Mouse (Mus musculus) heart, embryonic 15.5 days (tissue): Measurements from ENCODE around the gene Ccdc85c. TPM values are rescaled to one million over a fixed set of nuclear protein-coding genes. Genes with fewer than 3 reads are reported as not detected.

ENCODE experiments used
- ATAC-seq: fragments of 200-750 bp; cut with Nextera tagmentation; replicated peaks from 2 replicates; pipeline ENCODE4 v1.8.0; 2017; ENCODE audit warnings: low read depth, moderate TSS enrichment; ENCODE audit not compliant: insufficient number of reproducible peaks, insufficient read depth, low FRiP score
- H3K27ac ChIP-seq: fragments of 300-500 bp; sonication (generic); 2 replicates; pipeline ENCODE4 v1.5.1; 2015; ENCODE audit warnings: mild to moderate bottlenecking, inconsistent platforms
- H3K27me3 ChIP-seq: fragments of 300-500 bp; sonication (generic); 2 replicates; pipeline ENCODE4 v1.6.1; 2015; ENCODE audit warnings: inconsistent platforms
- H3K36me3 ChIP-seq: fragments of 300-500 bp; sonication (generic); 2 replicates; pipeline ENCODE4 v1.6.1; 2015; ENCODE audit warnings: mild to moderate bottlenecking, inconsistent platforms
- H3K4me1 ChIP-seq: fragments of 300-500 bp; sonication (generic); replicated peaks from 2 replicates; pipeline ENCODE4 v1.6.1; 2015; ENCODE audit warnings: inconsistent platforms
- H3K4me2 ChIP-seq: fragments of 300-500 bp; sonication (generic); 2 replicates; pipeline ENCODE4 v1.6.1; 2015; ENCODE audit warnings: inconsistent platforms, mild to moderate bottlenecking, moderate library complexity
- H3K4me3 ChIP-seq: fragments of 300-500 bp; sonication (generic); 2 replicates; pipeline ENCODE4 v1.5.1; 2015; ENCODE audit warnings: mild to moderate bottlenecking, inconsistent platforms
- H3K9ac ChIP-seq: fragments of 300-500 bp; sonication (generic); 2 replicates; pipeline ENCODE4 v1.6.1; 2015; ENCODE audit warnings: mild to moderate bottlenecking, inconsistent platforms
- H3K9me3 ChIP-seq: fragments of 300-500 bp; sonication (generic); replicated peaks from 2 replicates; pipeline ENCODE4 v1.6.1; 2016; ENCODE audit warnings: inconsistent platforms
- WGBS: fragments of 180-500 bp; shearing (Covaris S2); methylation state at CpG from one replicate; pipeline ENCODE4 v1.1.7; 2015; ENCODE audit warnings: mixed read lengths; 5-methylcytosine and 5-hydroxymethylcytosine counted together
- polyA plus RNA-seq: library from polyadenylated mRNA; unstranded; fragments of >200 nt; fragmentation: Nextera tagmentation; extraction: Ambion mirVana; gene quantifications from 2 replicates; pipeline ENCODE4 v1.2.1, GENCODE M21; 2015

Gene Ccdc85c
- polyA plus RNA-seq, 1 experiment from 2014 or later: 5.7 TPM

DNA sequence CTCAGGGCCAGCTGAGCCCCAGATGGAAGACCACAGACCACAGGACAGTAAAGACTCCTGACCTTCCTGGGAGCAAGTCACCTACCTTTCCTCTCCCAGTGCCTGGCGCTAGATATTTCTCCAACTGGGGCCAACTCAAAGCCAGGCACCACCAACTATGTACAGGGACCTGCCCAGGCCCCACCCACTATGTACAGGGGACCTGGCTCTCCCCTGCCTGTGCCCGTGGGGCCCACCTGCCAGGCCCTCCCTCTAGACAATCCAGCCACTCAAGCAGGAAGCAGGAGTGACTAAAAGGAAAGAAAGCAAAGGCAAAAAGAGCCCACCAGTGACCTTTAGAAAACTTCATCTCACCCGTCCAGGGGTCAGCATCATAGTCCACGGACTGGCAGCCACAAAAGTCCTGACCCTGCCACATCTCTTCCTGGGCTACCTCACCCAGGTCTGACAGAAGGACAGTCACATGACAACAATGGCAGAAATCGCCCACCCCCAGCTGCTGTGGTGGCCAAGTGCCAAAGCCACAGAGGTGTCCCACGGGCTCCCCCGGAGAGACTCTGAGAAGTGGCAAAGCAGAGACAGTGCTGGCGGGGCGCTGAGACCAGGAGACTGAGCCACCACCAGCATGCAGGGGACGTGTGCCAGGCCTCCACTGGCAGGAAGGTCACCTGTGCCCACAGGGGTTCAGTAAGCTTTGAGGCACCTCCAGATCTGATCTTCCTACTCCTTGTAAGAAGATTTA, 28.3 kb downstream of the Ccdc85c start:
- ATAC-seq: no peak
- no peak overlapping the region for H3K4me2 ChIP-seq

DNA sequence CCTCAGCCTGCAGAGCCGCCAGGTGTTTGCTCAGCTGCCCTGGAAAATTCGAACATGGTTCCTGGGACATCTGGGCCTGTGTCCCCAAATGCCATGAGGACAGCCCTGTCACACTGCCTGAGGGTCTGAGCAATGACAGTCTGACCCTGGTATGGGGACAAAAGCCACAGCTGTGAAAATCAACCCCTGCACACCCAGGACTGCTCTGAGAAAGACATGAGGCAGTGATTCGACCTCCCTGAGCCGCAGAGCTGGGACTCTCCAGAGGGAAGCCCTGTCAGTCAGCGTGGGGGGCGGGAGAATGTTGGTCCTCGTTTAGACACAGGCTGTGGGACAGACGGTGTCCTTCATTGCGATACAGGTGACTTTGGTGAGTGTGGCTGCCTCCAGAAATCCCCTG, 29.6 kb downstream of the Ccdc85c start:
- Histone ChIP-seq H3K4me3 (no peak overlapping the region), H3K27me3 (no peaks in the 10 kb centered on the region), H3K9ac (peak overlapping the region; percentile 3; the same call in 1 of the 2 replicates), H3K27ac (peak overlapping the region; percentile 92), H3K36me3 (no peaks in the 10 kb centered on the region), H3K4me2 (peak overlapping the region; percentile 45), H3K4me1 (peaks cover 97% of the 10 kb centered on the region), H3K9me3 (no peaks in the 10 kb centered on the region)
- 29% methylated on average over 9 of the region's 9 CpGs for WGBS
- ATAC-seq: no peak

More for the DNA sequence above, 28.3 kb downstream of the Ccdc85c start:
- Histone ChIP-seq H3K27me3 (no peaks in the 10 kb centered on the region), H3K9me3 (no peaks in the 10 kb centered on the region), H3K36me3 (no peaks in the 10 kb centered on the region), H3K4me3 (no peak overlapping the region), H3K9ac (no peak overlapping the region), H3K4me1 (peaks cover 94% of the 10 kb centered on the region), H3K27ac (peak overlapping the region; percentile 47)
- WGBS: 69% methylated on average over 10 of the region's 10 CpGs

DNA sequence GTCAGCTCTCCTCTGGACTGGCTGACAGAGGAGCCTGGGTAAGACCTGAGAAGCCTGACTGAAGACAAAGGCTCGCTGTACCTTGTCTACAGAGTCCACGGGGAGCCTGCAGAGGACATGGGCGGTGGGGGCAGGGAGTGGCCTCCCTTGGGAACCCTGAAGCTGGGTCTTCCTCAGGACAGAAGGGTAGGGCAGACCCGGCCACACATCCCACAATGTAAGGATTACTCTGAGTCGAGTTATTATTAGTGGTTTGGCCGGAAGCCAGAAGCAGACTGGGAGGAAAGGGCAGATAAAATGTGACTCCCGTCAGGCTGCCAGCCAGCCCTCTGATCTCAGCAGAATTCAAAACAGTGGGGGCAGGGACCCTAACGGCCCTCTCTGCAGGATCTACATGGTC, 30.4 kb downstream of the Ccdc85c start:
- Histone ChIP-seq H3K36me3 (no peaks in the 10 kb centered on the region), H3K4me1 (peaks cover 97% of the 10 kb centered on the region), H3K9ac (peak overlapping the region; percentile 22; the same call in 1 of the 2 replicates), H3K9me3 (no peaks in the 10 kb centered on the region), H3K4me3 (no peak overlapping the region; the same call in 1 of the 2 replicates), H3K27me3 (no peaks in the 10 kb centered on the region), H3K27ac (peak overlapping the region; percentile 92), H3K4me2 (peak overlapping the region; percentile 45)
- WGBS: 2% methylated on average over 8 of the region's 8 CpGs
- ATAC-seq: peak; percentile 68

DNA sequence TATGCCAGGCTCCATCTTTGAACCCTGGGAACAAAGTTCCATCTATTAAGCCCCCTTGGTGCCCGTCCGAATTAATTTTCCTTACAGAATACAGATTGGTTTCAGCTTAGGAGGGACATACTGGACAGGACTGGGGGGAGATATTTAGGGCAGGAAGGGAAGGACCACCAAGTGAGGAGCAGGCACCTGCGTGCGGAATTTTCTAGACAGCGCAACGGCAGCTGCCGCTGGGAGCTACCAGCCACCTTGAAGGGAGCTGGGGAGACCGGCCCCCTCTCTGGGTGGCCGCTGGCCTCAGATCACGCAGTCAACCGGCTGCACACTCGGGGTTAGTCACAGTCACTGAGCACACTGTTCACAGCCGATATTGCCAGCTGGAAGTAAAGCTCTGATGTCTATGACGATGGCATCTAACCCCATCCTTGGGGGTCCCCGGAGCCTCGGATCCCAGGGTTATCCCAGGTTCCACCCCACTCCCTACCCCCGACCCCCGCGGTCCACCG, 32.9 kb downstream of the Ccdc85c start:
- WGBS: 89% methylated on average over 20 of the region's 20 CpGs

DNA sequence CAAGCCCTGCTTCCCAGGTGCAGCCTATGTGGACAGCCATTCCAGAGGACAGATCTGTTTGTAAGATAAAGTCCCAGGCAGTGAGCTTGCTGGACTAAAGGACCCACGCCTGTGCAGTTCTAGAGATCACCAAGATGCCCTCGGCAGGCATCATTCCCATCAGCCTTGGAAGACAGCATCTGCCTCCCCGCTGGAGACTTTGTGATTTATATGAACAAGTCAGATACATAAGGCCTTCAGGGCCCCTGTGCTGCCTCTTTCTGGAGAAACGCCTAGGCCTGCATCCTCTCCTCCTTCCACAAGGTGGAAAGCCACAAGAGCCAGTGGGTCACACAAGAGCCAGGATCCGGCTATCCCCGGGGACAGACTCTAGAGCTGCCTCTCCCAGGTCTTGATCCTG, 33.6 kb downstream of the Ccdc85c start:
- no peaks in the 10 kb centered on the region for H3K9me3 ChIP-seq
- H3K4me2 ChIP-seq: no peak overlapping the region
- no peak overlapping the region for H3K9ac ChIP-seq
- H3K4me3 ChIP-seq: no peak overlapping the region
- peaks cover 98% of the 10 kb centered on the region for H3K4me1 ChIP-seq
- ATAC-seq: no peak
- 67% methylated on average over 6 of the region's 6 CpGs for WGBS
- H3K27ac ChIP-seq: no peak overlapping the region
- H3K27me3 ChIP-seq: no peaks in the 10 kb centered on the region
- no peaks in the 10 kb centered on the region for H3K36me3 ChIP-seq

More for the DNA sequence above, 32.9 kb downstream of the Ccdc85c start:
- Histone ChIP-seq H3K36me3 (no peaks in the 10 kb centered on the region), H3K4me2 (no peak overlapping the region), H3K4me1 (peaks cover 98% of the 10 kb centered on the region), H3K4me3 (no peak overlapping the region), H3K27me3 (no peaks in the 10 kb centered on the region), H3K9me3 (no peaks in the 10 kb centered on the region), H3K27ac (no peak overlapping the region), H3K9ac (no peak overlapping the region)
- ATAC-seq: no peak

DNA sequence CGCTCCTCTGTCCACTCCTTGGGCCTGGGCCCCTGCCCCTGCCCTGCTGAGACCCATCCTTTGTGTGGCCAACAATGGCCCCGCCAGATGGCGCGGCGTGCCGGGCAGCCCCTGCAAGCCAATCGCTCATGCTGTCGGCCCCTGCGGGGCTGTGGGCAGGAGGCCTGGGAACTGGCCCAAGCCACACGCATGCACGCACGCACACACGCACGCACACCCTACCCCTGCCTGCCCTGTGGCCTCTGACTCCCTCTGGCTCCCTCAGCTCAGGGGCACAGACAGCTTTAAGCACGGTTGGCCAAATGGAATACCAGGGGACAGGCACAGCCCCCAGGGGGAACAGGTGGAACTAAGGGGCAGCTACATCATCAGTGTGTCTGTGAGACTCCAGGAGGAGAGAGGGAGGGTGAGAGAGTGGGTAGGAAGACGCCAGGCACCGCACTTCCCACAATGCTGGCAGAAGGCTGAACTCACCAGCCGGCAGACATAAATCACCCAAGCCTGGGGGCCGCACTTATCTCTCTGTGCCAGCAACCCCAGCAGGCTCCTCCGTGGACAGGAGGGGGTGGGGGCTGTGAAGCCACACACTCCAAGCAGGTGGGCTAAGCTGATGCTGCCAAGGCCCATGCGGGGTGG, 34.2 kb downstream of the Ccdc85c start:
- peaks cover 98% of the 10 kb centered on the region for H3K4me1 ChIP-seq
- no peak overlapping the region for H3K4me2 ChIP-seq
- no peak overlapping the region for H3K4me3 ChIP-seq
- H3K9ac ChIP-seq: no peak overlapping the region
- ATAC-seq: no peak
- no peaks in the 10 kb centered on the region for H3K36me3 ChIP-seq
- no peaks in the 10 kb centered on the region for H3K27me3 ChIP-seq
- WGBS: 48% methylated on average over 21 of the region's 21 CpGs
- H3K27ac ChIP-seq: no peak overlapping the region
- no peaks in the 10 kb centered on the region for H3K9me3 ChIP-seq

DNA sequence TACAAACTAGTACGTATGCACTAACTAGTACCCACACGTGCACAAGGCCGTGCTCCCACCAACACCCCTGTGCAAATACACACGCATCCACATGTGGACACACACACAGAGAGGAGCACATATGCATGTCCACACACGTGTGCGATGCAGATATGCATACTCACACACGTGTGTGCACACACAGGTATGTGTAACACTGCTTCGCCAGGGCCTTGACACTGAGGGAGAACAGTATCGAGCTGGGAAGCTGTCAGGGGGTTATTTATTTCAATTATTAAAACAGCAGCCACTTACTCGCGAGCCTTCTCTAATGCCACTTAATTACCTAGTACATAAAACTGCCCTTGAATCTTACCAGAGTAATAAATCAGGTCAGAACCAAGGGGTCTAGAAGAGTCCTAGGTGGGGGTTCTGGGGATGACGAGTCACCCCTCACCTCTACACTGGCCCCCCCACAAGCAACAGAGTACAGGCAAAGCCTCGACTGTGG, 34.8 kb downstream of the Ccdc85c start:
- Histone ChIP-seq H3K4me1 (peaks cover 97% of the 10 kb centered on the region), H3K9ac (no peak overlapping the region)
- no peak for ATAC-seq

DNA sequence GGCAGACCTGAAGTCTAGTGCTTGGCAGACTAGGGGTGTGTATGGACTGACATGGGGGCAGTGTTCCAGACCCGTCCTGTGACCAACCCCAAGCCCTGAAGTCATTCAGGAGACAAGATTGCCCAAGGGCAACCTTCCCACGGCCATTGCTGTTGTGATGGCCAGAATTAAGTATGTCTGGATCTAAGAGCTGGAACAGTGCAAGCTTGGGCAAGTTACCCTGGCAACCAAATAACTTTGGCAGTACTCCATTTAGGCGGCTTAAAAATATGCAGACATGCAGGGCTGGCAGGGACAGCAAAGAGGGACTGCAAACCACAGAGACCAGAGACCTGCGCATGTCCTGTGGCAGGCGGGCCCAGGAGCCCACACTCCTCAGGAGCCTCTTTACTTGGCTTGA, 35.8 kb downstream of the Ccdc85c start:
- H3K9me3 ChIP-seq: no peaks in the 10 kb centered on the region
- peaks cover 95% of the 10 kb centered on the region for H3K4me1 ChIP-seq
- peak; percentile 20; the same call in 1 of the 2 replicates for ATAC-seq
- peak overlapping the region; percentile 88 for H3K27ac ChIP-seq
- no peaks in the 10 kb centered on the region for H3K27me3 ChIP-seq
- 0 out of 2 replicates have a peak overlapping the region, but pooled peaks have one; percentile 6 for H3K4me2 ChIP-seq
- WGBS: 35% methylated on average over 5 of the region's 5 CpGs
- H3K4me3 ChIP-seq: no peak overlapping the region
- no peak overlapping the region for H3K9ac ChIP-seq
- no peaks in the 10 kb centered on the region for H3K36me3 ChIP-seq

More for the DNA sequence above, 34.8 kb downstream of the Ccdc85c start:
- Histone ChIP-seq H3K4me2 (no peak overlapping the region), H3K4me3 (no peak overlapping the region), H3K27me3 (no peaks in the 10 kb centered on the region), H3K27ac (no peak overlapping the region), H3K36me3 (no peaks in the 10 kb centered on the region), H3K9me3 (no peaks in the 10 kb centered on the region)
- WGBS: 84% methylated on average over 13 of the region's 13 CpGs

DNA sequence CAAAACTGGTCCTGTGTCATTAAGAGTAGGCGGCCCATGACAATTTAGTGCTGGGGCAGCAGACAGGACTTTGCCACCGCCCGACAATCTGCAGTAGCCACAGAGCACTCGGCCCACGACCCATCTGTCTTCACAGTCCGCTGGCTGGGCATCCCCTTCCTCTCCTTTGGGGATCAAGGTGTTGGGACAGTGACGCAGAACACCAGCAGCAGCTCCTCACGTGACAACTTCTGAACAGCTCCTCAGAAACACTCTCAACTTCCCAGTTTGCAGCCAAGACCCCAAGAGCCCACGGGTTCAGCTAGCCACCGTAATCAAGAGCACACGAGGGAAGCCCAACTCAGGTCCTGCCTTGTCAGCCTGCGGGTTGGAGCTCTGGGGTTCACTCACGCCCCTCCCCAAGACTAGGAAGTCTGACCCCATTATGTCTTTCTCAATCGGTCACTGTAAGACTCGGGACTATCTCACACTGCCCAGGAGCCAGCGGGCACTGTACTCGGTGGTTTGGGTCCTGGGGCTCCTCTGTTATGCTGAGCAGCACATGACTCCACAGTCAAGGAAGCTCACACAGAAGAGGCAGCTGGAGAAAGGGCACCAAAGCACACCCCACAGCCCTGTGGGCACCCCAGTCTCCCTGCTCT, 36.7 kb downstream of the Ccdc85c start:
- H3K4me1 ChIP-seq: peaks cover 92% of the 10 kb centered on the region
- no peak for ATAC-seq
- no peak overlapping the region for H3K9ac ChIP-seq
- no peak overlapping the region for H3K4me3 ChIP-seq
- no peaks in the 10 kb centered on the region for H3K9me3 ChIP-seq
- H3K4me2 ChIP-seq: no peak overlapping the region
- WGBS: 74% methylated on average over 17 of the region's 17 CpGs
- no peaks in the 10 kb centered on the region for H3K27me3 ChIP-seq
- no peaks in the 10 kb centered on the region for H3K36me3 ChIP-seq
- H3K27ac ChIP-seq: peak overlapping the region; percentile 88

DNA sequence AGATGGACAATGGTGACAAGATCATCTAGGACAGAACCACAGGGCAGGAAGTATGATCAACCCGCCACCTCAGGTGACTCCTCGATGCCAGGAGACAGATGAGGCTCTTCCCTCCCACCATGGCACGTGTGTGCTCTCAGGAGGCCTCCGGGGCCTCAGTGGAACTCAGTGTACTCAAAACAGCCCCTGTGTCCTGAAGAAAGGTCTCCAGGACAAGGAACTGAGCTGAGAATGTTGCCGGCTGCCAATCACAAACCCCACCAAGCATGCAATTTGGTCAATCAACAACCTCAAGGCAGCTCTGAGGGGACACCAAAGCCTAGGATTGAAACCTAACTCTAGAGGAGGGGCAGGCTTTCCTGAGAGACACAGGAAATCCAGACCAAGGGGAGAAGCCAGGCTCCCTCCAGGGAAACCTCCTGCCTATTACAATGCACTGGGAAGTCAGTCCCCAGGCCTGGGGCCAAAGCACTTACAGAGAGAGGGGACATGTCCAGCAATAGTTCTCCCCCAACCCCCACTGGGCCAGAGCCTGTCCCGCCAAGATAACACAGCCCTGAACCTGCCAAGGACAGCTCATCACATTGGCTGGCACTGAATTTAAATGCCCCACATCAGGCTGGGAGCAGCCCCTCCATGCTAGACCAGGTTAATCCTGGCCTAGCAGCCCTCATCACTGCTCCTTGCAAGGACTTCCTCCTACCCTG, 37.8 kb downstream of the Ccdc85c start:
- H3K27ac ChIP-seq: peak overlapping the region; percentile 88
- H3K4me2 ChIP-seq: peak overlapping the region; percentile 39
- H3K27me3 ChIP-seq: no peaks in the 10 kb centered on the region
- H3K4me3 ChIP-seq: no peak overlapping the region
- WGBS: 56% methylated on average over 6 of the region's 6 CpGs
- no peaks in the 10 kb centered on the region for H3K9me3 ChIP-seq
- peaks cover 82% of the 10 kb centered on the region for H3K4me1 ChIP-seq
- ATAC-seq: peak; percentile 59
- no peaks in the 10 kb centered on the region for H3K36me3 ChIP-seq
- H3K9ac ChIP-seq: peak overlapping the region; percentile 33; the same call in 1 of the 2 replicates
